Mouse (Mus musculus): ENCODE measurements at regions not wholly inside any gene's neighbourhood (a gene's known extent, or its start where the extent isn't known, plus 50 kb on each side); places are given as distances from the start of the nearest gene placed in this dataset.

- DNase-seq (ENCODE audit: low read depth, low spot score), result no peak
Measured at GRCm38 (mm10) chr13:75204417-75204816, 114.8 kb downstream of the Pcsk1 start.

- DNase-seq (ENCODE audit: low read depth, low spot score), result no peak
Measured at GRCm38 (mm10) chr13:75223944-75224343, 134.3 kb downstream of the Pcsk1 start.

- no peak for DNase-seq (ENCODE audit: low read depth, low spot score)
Measured at GRCm38 (mm10) chr13:75225581-75226297, 136.1 kb downstream of the Pcsk1 start.

- DNase-seq (ENCODE audit: low read depth, low spot score), result peak; percentile 39
Measured at GRCm38 (mm10) chr13:75227616-75228277, 138.1 kb downstream of the Pcsk1 start.

- DNase-seq (ENCODE audit: low read depth, low spot score), result no peak
Measured at GRCm38 (mm10) chr13:75236424-75236823, 146.8 kb downstream of the Pcsk1 start.
